Mouse (Mus musculus) hindbrain, embryonic 10.5 days (tissue): Measurements from ENCODE around the gene Samd4b. TPM values are rescaled to one million over a fixed set of nuclear protein-coding genes. Genes with fewer than 3 reads are reported as not detected.

Experiments used
- DNase-seq: peaks from one replicate; pipeline ENCODE4 v3.0.0-alpha.2; 2017; ENCODE audit warnings: low spot score
- H3K27ac ChIP-seq: fragments of 300-500 bp; sonication (generic); 2 replicates; pipeline ENCODE4 v1.5.1; 2016; ENCODE audit warnings: mild to moderate bottlenecking, moderate library complexity
- H3K27me3 ChIP-seq: fragments of 300-500 bp; sonication (generic); 2 replicates; pipeline ENCODE4 v1.6.1; 2016; ENCODE audit warnings: mild to moderate bottlenecking; ENCODE audit not compliant: poor library complexity, insufficient read depth, severe bottlenecking
- H3K36me3 ChIP-seq: fragments of 300-500 bp; sonication (generic); 2 replicates; pipeline ENCODE4 v1.6.1; 2016; ENCODE audit warnings: mild to moderate bottlenecking, moderate library complexity
- H3K4me1 ChIP-seq: fragments of 300-500 bp; sonication (generic); replicated peaks from 2 replicates; pipeline ENCODE4 v1.6.1; 2016; ENCODE audit warnings: mild to moderate bottlenecking
- H3K4me3 ChIP-seq: fragments of 300-500 bp; sonication (generic); 2 replicates; pipeline ENCODE4 v1.5.1; 2016; ENCODE audit warnings: mild to moderate bottlenecking, moderate library complexity
- H3K9me3 ChIP-seq: fragments of 300-500 bp; sonication (generic); 2 replicates; pipeline ENCODE4 v1.6.1; 2016; ENCODE audit warnings: mild to moderate bottlenecking, moderate library complexity
- WGBS: fragments of 180-500 bp; shearing (Covaris S2); methylation state at CpG from one replicate; pipeline ENCODE4 v1.1.7; 2016; 5-methylcytosine and 5-hydroxymethylcytosine counted together
- polyA plus RNA-seq: library from polyadenylated mRNA; unstranded; fragments of >200 nt; fragmentation: Nextera tagmentation; extraction: Ambion mirVana; gene quantifications from 2 replicates; pipeline ENCODE4 v1.2.1, GENCODE M21; 2016

Gene Samd4b
- polyA plus RNA-seq, 1 experiment from 2014 or later: 44.0 TPM

GRCm38 (mm10) chr7:28418096-28418670 lies 179.8 kb downstream of the Samd4b start:
- H3K4me3 ChIP-seq: no peak overlapping the region
- no peaks in the 10 kb centered on the region for H3K27me3 ChIP-seq
- 89% methylated on average over 8 of the region's 8 CpGs for WGBS
- no peak overlapping the region for H3K27ac ChIP-seq
- H3K36me3 ChIP-seq: peaks cover 100% of the 10 kb centered on the region
- no peaks in the 10 kb centered on the region for H3K9me3 ChIP-seq
- no peaks in the 10 kb centered on the region for H3K4me1 ChIP-seq
- DNase-seq: no peak

GRCm38 (mm10) chr7:28417368-28417767 lies 180.6 kb downstream of the Samd4b start:
- H3K4me3 ChIP-seq: no peak overlapping the region
- H3K9me3 ChIP-seq: no peaks in the 10 kb centered on the region
- no peaks in the 10 kb centered on the region for H3K4me1 ChIP-seq
- H3K27ac ChIP-seq: no peak overlapping the region
- peaks cover 100% of the 10 kb centered on the region for H3K36me3 ChIP-seq
- no peaks in the 10 kb centered on the region for H3K27me3 ChIP-seq
- no peak for DNase-seq

- Histone ChIP-seq H3K4me1 (no peaks in the 10 kb centered on the region), H3K9me3 (no peaks in the 10 kb centered on the region), H3K36me3 (peaks cover 99% of the 10 kb centered on the region), H3K27me3 (no peaks in the 10 kb centered on the region), H3K27ac (no peak overlapping the region), H3K4me3 (no peak overlapping the region)
- DNase-seq: no peak
- WGBS: 93% methylated on average over 4 of the region's 4 CpGs
These were observed 185.1 kb downstream of the Samd4b start for GRCm38 (mm10) chr7:28412826-28413225.

- Histone ChIP-seq H3K36me3 (peaks cover 99% of the 10 kb centered on the region), H3K4me1 (no peaks in the 10 kb centered on the region), H3K9me3 (no peaks in the 10 kb centered on the region), H3K4me3 (no peak overlapping the region), H3K27me3 (no peaks in the 10 kb centered on the region), H3K27ac (no peak overlapping the region)
- DNase-seq: no peak
- WGBS: 92% methylated on average over 3 of the region's 3 CpGs
These were observed 187.0 kb downstream of the Samd4b start for GRCm38 (mm10) chr7:28410841-28411475.

- Histone ChIP-seq H3K27ac (no peak overlapping the region), H3K4me3 (no peak overlapping the region), H3K9me3 (no peaks in the 10 kb centered on the region), H3K4me1 (no peaks in the 10 kb centered on the region), H3K27me3 (no peaks in the 10 kb centered on the region), H3K36me3 (peaks cover 99% of the 10 kb centered on the region)
- 77% methylated on average over 3 of the region's 3 CpGs for WGBS
- no peak for DNase-seq
These were observed 196.0 kb downstream of the Samd4b start for GRCm38 (mm10) chr7:28401942-28402341.

- Histone ChIP-seq H3K4me1 (no peaks in the 10 kb centered on the region), H3K4me3 (no peak overlapping the region), H3K27ac (no peak overlapping the region), H3K36me3 (peaks cover 99% of the 10 kb centered on the region), H3K9me3 (no peaks in the 10 kb centered on the region), H3K27me3 (no peaks in the 10 kb centered on the region)
- WGBS: 86% methylated on average over 1 of the region's 1 CpGs
- DNase-seq: no peak
These were observed 196.9 kb downstream of the Samd4b start for GRCm38 (mm10) chr7:28401030-28401429.

GRCm38 (mm10) chr7:28398696-28399340 lies 199.1 kb downstream of the Samd4b start:
- H3K9me3 ChIP-seq: no peaks in the 10 kb centered on the region
- H3K36me3 ChIP-seq: peaks cover 94% of the 10 kb centered on the region
- no peak for DNase-seq
- H3K4me1 ChIP-seq: peaks cover 2% of the 10 kb centered on the region
- H3K4me3 ChIP-seq: no peak overlapping the region
- no peak overlapping the region for H3K27ac ChIP-seq
- no peaks in the 10 kb centered on the region for H3K27me3 ChIP-seq
- 93% methylated on average over 10 of the region's 10 CpGs for WGBS

GRCm38 (mm10) chr7:28398000-28398399 lies 199.9 kb downstream of the Samd4b start:
- 69% methylated on average over 3 of the region's 3 CpGs for WGBS
- H3K9me3 ChIP-seq: no peaks in the 10 kb centered on the region
- no peaks in the 10 kb centered on the region for H3K27me3 ChIP-seq
- no peak for DNase-seq
- peaks cover 86% of the 10 kb centered on the region for H3K36me3 ChIP-seq
- H3K4me1 ChIP-seq: peaks cover 9% of the 10 kb centered on the region
- no peak overlapping the region for H3K27ac ChIP-seq
- no peak overlapping the region for H3K4me3 ChIP-seq

GRCm38 (mm10) chr7:28395425-28395824 lies 202.5 kb downstream of the Samd4b start:
- Histone ChIP-seq H3K36me3 (peaks cover 66% of the 10 kb centered on the region), H3K27me3 (no peaks in the 10 kb centered on the region), H3K9me3 (no peaks in the 10 kb centered on the region), H3K27ac (no peak overlapping the region), H3K4me3 (no peak overlapping the region), H3K4me1 (peaks cover 23% of the 10 kb centered on the region)
- WGBS: 97% methylated on average over 4 of the region's 4 CpGs
- DNase-seq: no peak

- 5% methylated on average over 22 of the region's 22 CpGs for WGBS
- no peak for DNase-seq
- no peaks in the 10 kb centered on the region for H3K9me3 ChIP-seq
- peak overlapping the region; percentile 88 for H3K27ac ChIP-seq
- no peaks in the 10 kb centered on the region for H3K27me3 ChIP-seq
- H3K36me3 ChIP-seq: peaks cover 66% of the 10 kb centered on the region
- H3K4me1 ChIP-seq: peaks cover 23% of the 10 kb centered on the region
- H3K4me3 ChIP-seq: peak overlapping the region; percentile 96
These were observed 204.5 kb downstream of the Samd4b start for GRCm38 (mm10) chr7:28393272-28393951.

- H3K36me3 ChIP-seq: peaks cover 66% of the 10 kb centered on the region
- H3K9me3 ChIP-seq: no peaks in the 10 kb centered on the region
- peak within 1 kb of the TSS; percentile 96 for H3K4me3 ChIP-seq
- no peaks in the 10 kb centered on the region for H3K27me3 ChIP-seq
- peaks cover 23% of the 10 kb centered on the region for H3K4me1 ChIP-seq
- DNase-seq: peak; percentile 95
- under 1% methylated on average over 58 of the region's 58 CpGs for WGBS
- H3K27ac ChIP-seq: peak within 1 kb of the TSS; percentile 88
These were observed 205.3 kb downstream of the Samd4b start, which contains the start of the genes Med29 and Paf1 for GRCm38 (mm10) chr7:28392429-28393271. TSS of gene Med29 (minus strand) at chr7:28392708. TSS of gene Paf1 (plus strand) at chr7:28392951.

- WGBS: 97% methylated on average over 3 of the region's 3 CpGs
- Histone ChIP-seq H3K4me3 (no peak overlapping the region), H3K4me1 (peaks cover 27% of the 10 kb centered on the region), H3K36me3 (peaks cover 66% of the 10 kb centered on the region), H3K9me3 (no peaks in the 10 kb centered on the region), H3K27ac (no peak overlapping the region), H3K27me3 (no peaks in the 10 kb centered on the region)
- DNase-seq: no peak
These were observed 207.6 kb downstream of the Samd4b start for GRCm38 (mm10) chr7:28390331-28390730.
